Mouse (Mus musculus) megakaryocyte, embryonic 14.5 days (primary cell): ENCODE measurements around the gene Dnah6.

Source experiments
- FLI1 ChIP-seq: IDR thresholded peaks from 2 replicates; pipeline ENCODE4 v1.6.1; 2012; ENCODE audit warnings: low read length, inconsistent platforms, mixed read lengths
- GATA1 ChIP-seq: IDR thresholded peaks from 3 replicates; pipeline ENCODE4 v1.6.1; 2012; ENCODE audit warnings: mixed read lengths, low read length, inconsistent platforms, borderline replicate concordance

GRCm38 (mm10) chr6:73246821-73247220 lies 25.4 kb upstream of the Dnah6 start:
- no peak for TF ChIP-seq GATA1
- TF ChIP-seq FLI1, result no peak
